Comparison of ENCODE assay signal across 8 mouse cellular contexts in the genomic region with DNA sequence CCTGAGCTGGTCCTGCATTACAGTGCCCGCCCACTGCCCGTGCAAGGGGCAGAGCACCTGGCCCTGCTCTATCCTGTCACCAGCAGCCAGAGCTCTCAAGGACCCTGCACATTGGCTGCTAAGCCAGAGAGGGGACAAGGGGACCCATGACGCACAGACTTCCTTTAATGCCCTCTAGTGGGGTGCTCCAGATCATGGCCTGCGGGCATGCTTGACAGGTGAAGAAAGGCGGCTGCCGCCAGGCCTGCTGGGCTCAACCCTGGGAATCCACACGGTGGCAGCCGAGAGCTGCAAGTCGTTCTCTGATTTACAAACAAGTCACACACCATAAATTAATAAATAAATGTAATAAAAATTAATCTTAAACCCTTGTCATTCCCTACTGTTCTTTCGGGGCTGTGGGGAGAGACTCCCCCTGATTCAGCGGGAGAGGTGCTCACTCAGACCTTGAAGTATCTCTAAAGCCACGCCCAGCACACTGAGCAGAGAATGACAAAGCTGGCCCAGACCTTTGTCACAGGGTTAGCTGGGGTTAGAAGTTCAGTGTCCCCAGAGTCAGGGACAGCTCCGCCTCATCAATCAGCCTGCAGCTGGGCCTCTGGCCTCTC. TPM values are rescaled to one million over a fixed set of nuclear protein-coding genes. Genes with fewer than 3 reads are reported as not detected.
DNase-seq lines count a peak whose midpoint lies in the region; ATAC-seq and TF ChIP-seq lines count a peak whose summit lies in the region.

No protein-coding gene starts in this region.

- no peak overlapping the region for H3K4me2 ChIP-seq in kidney, embryonic 14.5 days (replicated peaks; ENCODE audit: low read depth, low read length)
- H3K4me2 ChIP-seq in liver, embryonic 15.5 days = no peak overlapping the region
- no peak overlapping the region for H3K4me2 ChIP-seq in stomach, embryonic 14.5 days (replicated peaks; ENCODE audit: low read depth, low read length)

- peaks cover 10% of the 10 kb centered on the region; the same call in 1 of the 2 replicates for H3K4me1 ChIP-seq in kidney, embryonic 14.5 days (ENCODE audit: control insufficient read depth, insufficient read depth, low read length)
- peaks cover 10% of the 10 kb centered on the region; the same call in 1 of the 2 replicates for H3K4me1 ChIP-seq in liver, embryonic 15.5 days (replicated peaks)
- no peaks in the 10 kb centered on the region for H3K4me1 ChIP-seq in stomach, embryonic 14.5 days (ENCODE audit: control insufficient read depth, insufficient read depth, low read length)

- no peaks in the 10 kb centered on the region for H3K36me3 ChIP-seq in C2C12 (ENCODE audit: control insufficient read depth, insufficient read depth)
- H3K36me3 ChIP-seq in kidney, embryonic 14.5 days (ENCODE audit: control insufficient read depth, insufficient read depth, low read length) = no peaks in the 10 kb centered on the region
- no peaks in the 10 kb centered on the region for H3K36me3 ChIP-seq in liver, embryonic 15.5 days (replicated peaks)
- H3K36me3 ChIP-seq in stomach, embryonic 14.5 days (ENCODE audit: control insufficient read depth, insufficient read depth, low read length) = no peaks in the 10 kb centered on the region

- H3K9me3 ChIP-seq in kidney, embryonic 14.5 days (ENCODE audit: control insufficient read depth, low read length) = no peaks in the 10 kb centered on the region
- H3K9me3 ChIP-seq in liver, embryonic 15.5 days (replicated peaks) = no peaks in the 10 kb centered on the region
- H3K9me3 ChIP-seq in stomach, embryonic 14.5 days (ENCODE audit: control insufficient read depth, low read depth, low read length) = no peaks in the 10 kb centered on the region

- H3K79me3 ChIP-seq in C2C12 (ENCODE audit: low read depth) = no peaks in the 10 kb centered on the region

- no peak overlapping the region for H3K4me3 ChIP-seq in C2C12 (ENCODE audit: insufficient read depth, poor library complexity, severe bottlenecking)
- no peak overlapping the region for H3K4me3 ChIP-seq in kidney, embryonic 14.5 days (ENCODE audit: low read length)
- no peak overlapping the region for H3K4me3 ChIP-seq in liver, embryonic 15.5 days (replicated peaks)
- no peak overlapping the region for H3K4me3 ChIP-seq in stomach, embryonic 14.5 days (ENCODE audit: low read depth, low read length)

- no peak overlapping the region for H3K27ac ChIP-seq in kidney, embryonic 14.5 days (ENCODE audit: low read depth, low read length)
- H3K27ac ChIP-seq in liver, embryonic 15.5 days (replicated peaks) = no peak overlapping the region
- no peak overlapping the region for H3K27ac ChIP-seq in stomach, embryonic 14.5 days (ENCODE audit: low read length)

- TF ChIP-seq CTCF in C2C12 (IDR thresholded peaks at IDR 0.05; ENCODE audit: control insufficient read depth, insufficient read depth, insufficient read length) = peak; percentile 71

- peaks cover 25% of the 10 kb centered on the region for H3K27me3 ChIP-seq in C2C12 (ENCODE audit: control insufficient read depth, insufficient read depth, insufficient read length)
- no peaks in the 10 kb centered on the region for H3K27me3 ChIP-seq in kidney, embryonic 14.5 days (ENCODE audit: control insufficient read depth, insufficient read depth, low read length)
- H3K27me3 ChIP-seq in liver, embryonic 15.5 days = peaks cover 26% of the 10 kb centered on the region
- H3K27me3 ChIP-seq in stomach, embryonic 14.5 days (ENCODE audit: control insufficient read depth, insufficient read depth, low read length) = no peaks in the 10 kb centered on the region

- H3K9ac ChIP-seq in kidney, embryonic 14.5 days (ENCODE audit: low read depth, low read length) = no peak overlapping the region
- no peak overlapping the region for H3K9ac ChIP-seq in liver, embryonic 15.5 days
- H3K9ac ChIP-seq in stomach, embryonic 14.5 days (replicated peaks; ENCODE audit: low read depth, low read length) = no peak overlapping the region

- H3ac ChIP-seq in C2C12 (ENCODE audit: control insufficient read depth, insufficient read length, low read depth) = no peak overlapping the region

- no peaks in the 10 kb centered on the region for H3K79me2 ChIP-seq in C2C12 (ENCODE audit: control insufficient read depth, insufficient read depth)

- peak; percentile 76 to 81 for DNase-seq in adrenal gland, adult 18-20 months (ENCODE audit: low spot score in 2 of 2)
- peak; percentile 56 for DNase-seq in embryo, embryonic 11.5 days (ENCODE audit: low read depth, low spot score)
- DNase-seq in heart, adult 9 months (ENCODE audit: low spot score in 2 of 2) = peak; percentile 39 to 62
- DNase-seq in neural tube, embryonic 10.5 days (ENCODE audit: extremely low spot score, low spot score) = peak; percentile 72

- WGBS in kidney, embryonic 14.5 days = 14% methylated on average over 13 of the region's 13 CpGs
- 15% methylated on average over 13 of the region's 13 CpGs for WGBS in liver, embryonic 15.5 days (ENCODE audit: insufficient replicate concordance)
- 12% methylated on average over 13 of the region's 13 CpGs for WGBS in stomach, embryonic 14.5 days

- ATAC-seq in kidney, embryonic 14.5 days (ENCODE audit: low FRiP score, low TSS enrichment) = peak; percentile 80
- ATAC-seq in liver, embryonic 15.5 days (ENCODE audit: insufficient read depth) = peak; percentile 57
- peak; percentile 74; the same call in 1 of the 2 replicates for ATAC-seq in stomach, embryonic 14.5 days (ENCODE audit: insufficient number of reproducible peaks, insufficient read depth, low FRiP score, low read depth)

TF ChIP-seq in C2C12, 6 proteins besides CTCF, POLR2A, EP300 and RAD21:
- no peak for TF ChIP-seq MYOD1 (IDR thresholded peaks at IDR 0.05; ENCODE audit: control insufficient read depth, insufficient read length, low read depth)
- TF ChIP-seq CEBPB (IDR thresholded peaks at IDR 0.05; ENCODE audit: low read depth) = no peak
- TF ChIP-seq USF1 (IDR thresholded peaks at IDR 0.05; ENCODE audit: low read depth) = no peak
- no peak for TF ChIP-seq MYOG (IDR thresholded peaks at IDR 0.05; ENCODE audit: control insufficient read depth, extremely low read depth, insufficient read length)
- TF ChIP-seq FOSL1 (IDR thresholded peaks at IDR 0.05; ENCODE audit: insufficient read depth, low read length, poor library complexity, severe bottlenecking) = no peak
- no peak for TF ChIP-seq MAX (IDR thresholded peaks at IDR 0.05)

RNA-seq across cellular contexts. Expression of gene Shd, which starts 6.1 kb away (rescaled TPM):
- not detected for polyA plus RNA-seq in C2C12 (2012; fragmentation: generic; extraction: Trizol)
- total RNA-seq in adrenal gland, adult 18-20 months (2021) = 1 to 10 TPM; 2.0 to 2.2 TPM
- 22.3 and 27.0 TPM in 2 replicates for polyA plus RNA-seq in kidney, embryonic 14.5 days (2014; fragmentation: Nextera tagmentation; extraction: Ambion mirVana)
- 0.18 and 0.32 TPM in 2 replicates for polyA plus RNA-seq in liver, embryonic 15.5 days (2015; fragmentation: Nextera tagmentation; extraction: Ambion mirVana)
- 12.1 and 16.6 TPM in 2 replicates for polyA plus RNA-seq in stomach, embryonic 14.5 days (2014; fragmentation: Nextera tagmentation; extraction: Ambion mirVana)

RNA-seq across cellular contexts. Expression of gene Fsd1, which starts 9.9 kb away (rescaled TPM):
- 1.2 TPM for polyA plus RNA-seq in C2C12 (2012; fragmentation: generic; extraction: Trizol)
- 1 to 10 TPM; 2.3 to 4.3 TPM for total RNA-seq in adrenal gland, adult 18-20 months (2021)
- 20.7 and 25.7 TPM in 2 replicates for polyA plus RNA-seq in kidney, embryonic 14.5 days (2014; fragmentation: Nextera tagmentation; extraction: Ambion mirVana)
- polyA plus RNA-seq in liver, embryonic 15.5 days (2015; fragmentation: Nextera tagmentation; extraction: Ambion mirVana) = 0.13 and 0.50 TPM in 2 replicates
- 13.7 and 17.6 TPM in 2 replicates for polyA plus RNA-seq in stomach, embryonic 14.5 days (2014; fragmentation: Nextera tagmentation; extraction: Ambion mirVana)

RNA-seq across cellular contexts. Expression of gene Yju2, which starts 17.5 kb away (rescaled TPM):
- 15.1 TPM for polyA plus RNA-seq in C2C12 (2012; fragmentation: generic; extraction: Trizol)
- 10 to 100 TPM; 17.4 to 17.9 TPM for total RNA-seq in adrenal gland, adult 18-20 months (2021)
- polyA plus RNA-seq in kidney, embryonic 14.5 days (2014; fragmentation: Nextera tagmentation; extraction: Ambion mirVana) = 24.3 and 27.9 TPM in 2 replicates
- polyA plus RNA-seq in liver, embryonic 15.5 days (2015; fragmentation: Nextera tagmentation; extraction: Ambion mirVana) = 7.2 and 9.7 TPM in 2 replicates
- polyA plus RNA-seq in stomach, embryonic 14.5 days (2014; fragmentation: Nextera tagmentation; extraction: Ambion mirVana) = 20.8 and 21.8 TPM in 2 replicates

RNA-seq across cellular contexts. Expression of gene Ebi3, which starts 23.9 kb away (rescaled TPM):
- not detected for polyA plus RNA-seq in C2C12 (2012; fragmentation: generic; extraction: Trizol)
- 1 to 10 TPM in 1 of 2 experiments, under 1 TPM in 1; 0.70 to 1.3 TPM for total RNA-seq in adrenal gland, adult 18-20 months (2021)
- polyA plus RNA-seq in kidney, embryonic 14.5 days (2014; fragmentation: Nextera tagmentation; extraction: Ambion mirVana) = 2.0 and 2.2 TPM in 2 replicates
- polyA plus RNA-seq in liver, embryonic 15.5 days (2015; fragmentation: Nextera tagmentation; extraction: Ambion mirVana) = 9.2 and 10.0 TPM in 2 replicates
- polyA plus RNA-seq in stomach, embryonic 14.5 days (2014; fragmentation: Nextera tagmentation; extraction: Ambion mirVana) = 2.7 and 3.1 TPM in 2 replicates

RNA-seq across cellular contexts. Expression of gene Zfp119b, which starts 27.1 kb away (rescaled TPM):
- 0.68 TPM for polyA plus RNA-seq in C2C12 (2012; fragmentation: generic; extraction: Trizol)
- total RNA-seq in adrenal gland, adult 18-20 months (2021) = 1 to 10 TPM; 2.3 to 3.5 TPM
- 6.8 and 6.9 TPM in 2 replicates for polyA plus RNA-seq in kidney, embryonic 14.5 days (2014; fragmentation: Nextera tagmentation; extraction: Ambion mirVana)
- 2.3 and 2.8 TPM in 2 replicates for polyA plus RNA-seq in liver, embryonic 15.5 days (2015; fragmentation: Nextera tagmentation; extraction: Ambion mirVana)
- polyA plus RNA-seq in stomach, embryonic 14.5 days (2014; fragmentation: Nextera tagmentation; extraction: Ambion mirVana) = 4.6 and 7.7 TPM in 2 replicates
